Mouse (Mus musculus): ENCODE measurements around the gene Cygb. TPM values are rescaled to one million over a fixed set of nuclear protein-coding genes. Genes with fewer than 3 reads are reported as not detected.

Cygb gene
- polyA plus RNA-seq, 1 experiment = 0.02 TPM

DNA sequence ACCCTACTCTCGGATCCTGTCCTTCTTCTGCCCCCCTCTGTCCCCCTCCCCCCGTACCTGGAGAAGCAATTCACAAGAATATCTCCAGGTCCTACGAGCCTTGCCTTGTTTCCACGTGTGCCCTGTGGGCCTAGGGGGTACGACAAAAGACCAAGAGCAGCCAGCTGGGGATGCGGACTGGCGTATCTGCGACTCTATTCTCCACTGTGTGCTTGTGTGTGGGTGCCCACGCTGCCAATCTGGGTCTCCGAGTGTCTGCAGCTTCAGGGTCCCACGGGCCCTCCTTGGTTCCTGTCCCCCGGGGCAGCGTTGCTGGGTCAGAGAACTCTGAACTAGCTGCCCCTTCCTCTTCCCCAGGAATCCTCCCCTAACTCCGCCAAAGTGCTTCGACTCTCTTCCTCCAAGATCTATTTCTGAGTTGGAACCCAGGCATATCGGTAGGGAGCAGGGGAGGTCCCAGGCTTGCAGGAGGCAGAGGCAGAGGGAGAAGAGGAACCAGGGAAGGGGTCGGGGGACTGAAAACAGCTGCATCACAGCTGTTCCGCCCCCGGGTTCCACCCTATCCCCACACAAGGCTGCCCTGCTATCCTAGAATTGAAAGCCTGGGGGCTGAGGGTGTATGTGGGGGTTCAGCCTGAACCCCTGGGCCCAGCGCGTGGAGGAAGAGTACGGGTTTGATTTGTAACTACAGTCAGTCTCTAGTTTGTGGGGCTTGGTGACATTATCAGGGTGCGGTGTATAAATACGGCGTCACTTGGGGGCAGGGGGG lies 1.6 kb downstream of the Cygb start:
- Histone ChIP-seq H3K4me1 (ENCODE audit: control insufficient read depth) (peaks cover 22% of the 10 kb centered on the region), H3K27me3 (ENCODE audit: control insufficient read depth) (peaks cover 65% of the 10 kb centered on the region), H3K36me3 (ENCODE audit: control insufficient read depth) (no peaks in the 10 kb centered on the region), H3K4me3 (replicated peaks) (no peak overlapping the region), H3K9me3 (ENCODE audit: control insufficient read depth, low read length) (peaks cover 4% of the 10 kb centered on the region; the same call in 1 of the 2 replicates)
- no peak for TF ChIP-seq TAL1 (IDR thresholded peaks at IDR 0.05; ENCODE audit: low read length)
- no peak for TF ChIP-seq GATA1 (IDR thresholded peaks at IDR 0.05; ENCODE audit: low read length)

DNA sequence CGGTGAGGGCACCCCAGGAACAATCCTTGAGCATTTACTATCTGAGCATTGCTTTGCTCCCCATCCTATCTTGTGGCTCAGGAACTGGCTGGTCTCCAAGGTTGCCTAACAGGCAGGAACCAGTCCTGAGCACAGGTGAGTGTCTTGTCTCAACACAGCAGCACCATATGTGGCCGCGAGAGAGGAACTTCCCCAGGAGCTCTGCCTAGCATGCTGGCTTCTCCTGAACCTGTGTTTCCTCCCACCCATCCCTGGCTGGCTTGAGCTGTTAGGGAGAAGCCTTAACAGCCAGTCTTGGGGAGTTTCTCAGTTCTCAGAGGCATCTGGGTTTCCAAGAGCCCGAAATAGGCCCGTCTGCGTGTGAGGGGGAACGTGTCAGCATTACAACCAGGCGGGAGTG lies 2.8 kb downstream of the Cygb start:
- Histone ChIP-seq H3K4me1 (ENCODE audit: control insufficient read depth) (peaks cover 25% of the 10 kb centered on the region), H3K4me3 (replicated peaks) (no peak overlapping the region), H3K27me3 (ENCODE audit: control insufficient read depth) (peaks cover 65% of the 10 kb centered on the region), H3K9me3 (ENCODE audit: control insufficient read depth, low read length) (peaks cover 4% of the 10 kb centered on the region; the same call in 1 of the 2 replicates), H3K36me3 (ENCODE audit: control insufficient read depth) (no peaks in the 10 kb centered on the region)
- TF ChIP-seq GATA1 (IDR thresholded peaks at IDR 0.05; ENCODE audit: low read length) (no peak), TAL1 (IDR thresholded peaks at IDR 0.05; ENCODE audit: low read length) (no peak)

DNA sequence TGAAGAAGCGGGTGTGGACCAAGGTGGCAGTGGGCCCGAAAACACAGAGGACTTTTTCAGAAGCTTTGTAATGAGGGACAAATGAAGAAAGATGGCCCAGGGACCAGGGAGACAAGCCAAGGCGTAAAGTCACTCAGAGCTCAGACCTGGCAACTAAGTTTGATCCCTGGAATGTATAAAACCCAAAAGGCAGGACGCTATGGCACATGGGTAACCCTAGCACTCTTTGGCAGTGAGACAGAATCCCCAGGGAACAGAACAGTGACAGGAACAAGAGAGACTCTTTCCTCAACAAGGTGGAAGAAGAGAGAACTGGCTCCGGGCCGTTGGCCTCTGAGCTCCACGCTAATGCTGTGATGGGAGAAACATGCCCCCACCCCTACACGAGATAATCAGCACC lies 3.3 kb downstream of the Cygb start:
- H3K27me3 ChIP-seq (ENCODE audit: control insufficient read depth) = peaks cover 61% of the 10 kb centered on the region
- peaks cover 25% of the 10 kb centered on the region for H3K4me1 ChIP-seq (ENCODE audit: control insufficient read depth)
- H3K9me3 ChIP-seq (ENCODE audit: control insufficient read depth, low read length) = peaks cover 4% of the 10 kb centered on the region; the same call in 1 of the 2 replicates
- H3K4me3 ChIP-seq (replicated peaks) = no peak overlapping the region
- no peak for TF ChIP-seq TAL1 (IDR thresholded peaks at IDR 0.05; ENCODE audit: low read length)
- H3K36me3 ChIP-seq (ENCODE audit: control insufficient read depth) = no peaks in the 10 kb centered on the region

DNA sequence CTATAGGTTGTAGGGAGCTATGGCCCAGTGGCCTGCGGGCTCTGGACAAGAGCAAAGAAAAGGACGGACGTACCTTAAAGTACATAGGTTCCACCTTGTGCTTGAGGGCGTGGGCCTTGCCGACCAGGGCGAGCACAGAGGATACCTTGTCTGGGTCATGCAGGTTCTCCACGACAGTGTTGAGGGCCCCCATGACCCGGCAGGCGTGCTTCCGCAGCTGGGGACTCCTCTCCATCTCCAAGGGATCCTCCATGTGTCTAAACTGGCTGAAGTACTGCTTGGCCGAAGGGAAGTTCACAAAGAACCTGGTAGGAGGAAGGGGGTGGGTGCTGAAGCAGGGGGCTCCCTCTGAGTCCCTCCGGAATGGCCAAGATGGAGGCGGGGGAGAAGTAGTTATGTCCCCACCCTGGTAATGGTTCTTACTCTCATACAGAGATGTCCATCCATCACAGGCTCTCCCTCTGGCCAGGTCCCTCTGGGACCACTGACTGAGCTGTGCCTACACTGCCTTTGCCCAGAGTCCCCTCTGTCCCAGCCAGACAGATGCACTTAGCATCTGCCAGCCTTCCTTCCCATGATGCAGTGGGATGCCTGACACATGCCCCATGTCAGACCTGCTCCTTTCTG lies 4.3 kb downstream of the Cygb start:
- peaks cover 4% of the 10 kb centered on the region; the same call in 1 of the 2 replicates for H3K9me3 ChIP-seq (ENCODE audit: control insufficient read depth, low read length)
- peaks cover 55% of the 10 kb centered on the region for H3K27me3 ChIP-seq (ENCODE audit: control insufficient read depth)
- H3K36me3 ChIP-seq (ENCODE audit: control insufficient read depth) = no peaks in the 10 kb centered on the region
- H3K4me3 ChIP-seq (replicated peaks) = no peak overlapping the region
- TF ChIP-seq GATA1 (IDR thresholded peaks at IDR 0.05; ENCODE audit: low read length) (no peak), TAL1 (IDR thresholded peaks at IDR 0.05; ENCODE audit: low read length) (no peak)
- H3K4me1 ChIP-seq (ENCODE audit: control insufficient read depth) = peaks cover 27% of the 10 kb centered on the region

DNA sequence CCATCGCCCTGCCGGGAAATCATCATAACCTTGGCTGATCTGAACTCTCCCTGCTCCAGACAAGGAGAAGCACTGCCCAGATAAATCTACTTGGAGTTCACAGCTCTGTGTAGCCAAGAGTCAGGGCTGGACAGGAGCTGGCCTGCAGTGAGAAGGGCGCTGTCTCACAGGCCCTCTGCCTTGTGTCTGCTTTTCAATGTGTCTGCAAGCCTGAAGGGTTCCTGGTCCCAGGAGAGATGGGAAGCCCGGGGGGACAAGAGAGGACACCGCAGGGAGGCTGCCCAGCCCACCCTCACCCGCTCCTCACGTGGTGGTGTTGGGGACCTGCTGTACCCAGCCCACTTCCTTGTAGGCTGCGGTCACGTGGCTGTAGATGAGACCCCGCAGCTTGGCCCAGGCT lies 5.1 kb downstream of the Cygb start:
- peaks cover 23% of the 10 kb centered on the region for H3K4me1 ChIP-seq (ENCODE audit: control insufficient read depth)
- H3K9me3 ChIP-seq (ENCODE audit: control insufficient read depth, low read length) = peaks cover 4% of the 10 kb centered on the region; the same call in 1 of the 2 replicates
- H3K4me3 ChIP-seq (replicated peaks) = no peak overlapping the region
- H3K36me3 ChIP-seq (ENCODE audit: control insufficient read depth) = no peaks in the 10 kb centered on the region
- H3K27me3 ChIP-seq (ENCODE audit: control insufficient read depth) = peaks cover 54% of the 10 kb centered on the region
- TF ChIP-seq TAL1 (IDR thresholded peaks at IDR 0.05; ENCODE audit: low read length) = no peak

DNA sequence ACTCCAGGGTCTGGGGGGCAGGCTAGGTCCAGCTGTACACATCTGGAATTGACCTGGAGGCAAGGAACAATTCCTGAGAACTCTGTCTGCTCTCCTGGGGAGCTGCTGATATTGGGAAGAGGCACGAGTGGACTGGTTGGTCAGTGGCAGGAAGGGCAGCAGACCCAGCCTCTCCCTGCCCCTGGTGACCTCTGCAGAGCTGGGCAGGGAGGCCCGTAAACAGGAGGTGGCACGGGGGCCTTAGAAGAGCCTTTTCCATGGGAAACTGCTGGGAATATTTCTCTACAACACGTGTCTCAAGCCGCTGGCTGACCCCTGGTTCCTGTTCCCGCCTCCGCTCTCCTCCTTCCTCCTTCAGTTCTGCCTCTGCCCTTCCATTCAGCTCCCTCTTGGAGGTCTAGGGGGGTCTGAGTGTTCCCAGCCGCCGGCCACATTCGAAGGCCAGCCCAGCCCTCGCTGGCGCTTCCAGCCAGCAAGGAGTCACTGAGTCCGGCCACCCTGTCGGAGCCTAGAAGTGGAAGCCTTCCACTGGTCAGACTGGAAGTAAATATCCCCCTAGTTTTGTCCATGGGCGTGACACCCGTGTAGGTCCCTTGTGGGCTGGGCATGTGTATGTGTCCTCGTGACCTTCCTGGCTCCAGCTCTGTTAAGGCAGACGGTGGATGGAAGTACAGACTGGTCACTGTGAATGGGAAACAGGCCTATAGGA lies 5.7 kb downstream of the Cygb start:
- Histone ChIP-seq H3K27me3 (ENCODE audit: control insufficient read depth) (peaks cover 53% of the 10 kb centered on the region), H3K36me3 (ENCODE audit: control insufficient read depth) (no peaks in the 10 kb centered on the region), H3K4me3 (replicated peaks) (no peak overlapping the region)

DNA sequence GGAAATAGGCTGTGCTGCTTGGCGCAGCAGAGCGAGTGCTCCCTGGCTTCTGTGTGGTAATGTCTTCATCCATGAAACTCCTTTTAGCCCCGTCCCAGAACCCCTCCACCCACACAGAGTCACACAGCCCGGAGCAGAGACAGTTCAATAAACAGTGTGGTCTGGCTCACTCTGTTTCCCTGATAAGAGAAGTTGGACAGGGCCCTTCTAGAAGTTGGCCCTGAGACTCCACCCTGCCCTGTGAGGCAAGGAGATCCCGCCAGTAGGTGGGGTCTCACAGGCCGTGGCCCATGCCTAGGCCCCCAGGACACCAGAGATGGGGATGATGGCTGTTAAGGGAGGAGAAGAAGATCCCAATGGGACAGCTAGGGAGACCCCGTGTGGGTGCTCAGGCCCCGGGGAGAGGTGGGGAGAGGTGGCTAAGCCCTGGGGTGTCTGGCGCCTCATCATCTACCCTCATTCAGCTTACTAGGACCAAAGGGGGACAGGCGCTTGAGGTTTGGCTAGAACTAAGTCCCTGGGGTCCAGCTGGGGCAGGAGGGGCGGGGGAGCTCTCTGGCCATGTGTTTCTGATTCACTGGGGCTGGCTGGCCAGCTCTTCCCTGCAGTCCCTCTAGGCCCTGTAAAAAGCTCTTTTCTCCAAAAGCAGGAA lies 6.6 kb downstream of the Cygb start:
- H3K4me1 ChIP-seq (ENCODE audit: control insufficient read depth) = peaks cover 22% of the 10 kb centered on the region
- H3K4me3 ChIP-seq (replicated peaks) = no peak overlapping the region
- no peaks in the 10 kb centered on the region for H3K36me3 ChIP-seq (ENCODE audit: control insufficient read depth)
- H3K27me3 ChIP-seq (ENCODE audit: control insufficient read depth) = peaks cover 44% of the 10 kb centered on the region
- H3K9me3 ChIP-seq (ENCODE audit: control insufficient read depth, low read length) = no peaks in the 10 kb centered on the region
- no peak for TF ChIP-seq GATA1 (IDR thresholded peaks at IDR 0.05; ENCODE audit: low read length)

More for the DNA sequence above, 5.7 kb downstream of the Cygb start:
- no peaks in the 10 kb centered on the region for H3K9me3 ChIP-seq (ENCODE audit: control insufficient read depth, low read length)
- TF ChIP-seq GATA1 (IDR thresholded peaks at IDR 0.05; ENCODE audit: low read length) = no peak
- no peak for TF ChIP-seq TAL1 (IDR thresholded peaks at IDR 0.05; ENCODE audit: low read length)
- peaks cover 20% of the 10 kb centered on the region for H3K4me1 ChIP-seq (ENCODE audit: control insufficient read depth)

DNA sequence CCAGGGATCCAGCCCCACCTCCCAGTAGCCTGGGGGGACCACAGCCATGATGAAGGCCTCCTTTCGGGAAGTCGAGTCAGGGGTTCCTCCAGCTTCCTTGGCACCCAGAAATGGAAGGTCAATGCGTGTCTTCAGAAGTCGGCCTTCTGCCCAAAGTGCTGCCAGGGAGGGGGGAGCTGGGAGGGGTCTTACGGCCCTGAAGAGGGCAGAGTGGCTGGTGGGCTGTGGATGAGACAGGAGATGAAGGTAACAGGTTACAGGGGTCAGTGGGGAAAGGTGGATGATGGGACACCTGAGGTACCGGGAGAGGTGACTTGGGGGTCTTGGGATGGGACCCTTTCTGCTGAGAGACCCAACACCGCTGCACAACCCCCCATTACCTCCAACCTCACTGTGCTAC lies 7.3 kb downstream of the Cygb start:
- peaks cover 37% of the 10 kb centered on the region for H3K27me3 ChIP-seq (ENCODE audit: control insufficient read depth)

DNA sequence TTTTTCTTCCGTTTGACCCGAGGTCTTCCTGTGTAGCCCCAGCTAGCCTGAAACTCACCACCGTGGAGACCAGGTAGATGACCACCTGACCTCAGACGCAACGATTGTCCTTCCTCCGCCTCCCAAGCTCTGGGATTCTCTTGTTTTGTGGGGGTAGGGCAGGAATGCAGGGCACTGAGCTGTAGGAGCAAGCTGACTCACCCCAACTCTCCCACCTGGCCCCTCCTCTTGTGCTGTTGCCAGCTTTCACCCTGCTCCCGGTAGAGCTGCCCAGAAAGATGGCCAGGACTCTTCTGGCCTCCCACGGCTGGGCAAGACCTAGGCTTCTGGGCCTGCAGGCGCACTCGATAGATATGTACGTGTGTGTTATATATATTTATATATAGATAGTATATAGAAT lies 8.0 kb downstream of the Cygb start:
- H3K27me3 ChIP-seq (ENCODE audit: control insufficient read depth) = peaks cover 31% of the 10 kb centered on the region
- H3K36me3 ChIP-seq (ENCODE audit: control insufficient read depth) = no peaks in the 10 kb centered on the region
- TF ChIP-seq TAL1 (IDR thresholded peaks at IDR 0.05; ENCODE audit: low read length) (no peak), GATA1 (IDR thresholded peaks at IDR 0.05; ENCODE audit: low read length) (no peak)
- no peaks in the 10 kb centered on the region for H3K9me3 ChIP-seq (ENCODE audit: control insufficient read depth, low read length)
- no peak overlapping the region for H3K4me3 ChIP-seq (replicated peaks)
- peaks cover 22% of the 10 kb centered on the region for H3K4me1 ChIP-seq (ENCODE audit: control insufficient read depth)

More for the DNA sequence above, 7.3 kb downstream of the Cygb start:
- peaks cover 22% of the 10 kb centered on the region for H3K4me1 ChIP-seq (ENCODE audit: control insufficient read depth)
- no peaks in the 10 kb centered on the region for H3K36me3 ChIP-seq (ENCODE audit: control insufficient read depth)
- H3K9me3 ChIP-seq (ENCODE audit: control insufficient read depth, low read length) = no peaks in the 10 kb centered on the region
- no peak overlapping the region for H3K4me3 ChIP-seq (replicated peaks)
- TF ChIP-seq TAL1 (IDR thresholded peaks at IDR 0.05; ENCODE audit: low read length) = no peak
- TF ChIP-seq GATA1 (IDR thresholded peaks at IDR 0.05; ENCODE audit: low read length) = no peak
